Mouse (Mus musculus) embryonic fibroblast, embryonic 13.5 days (primary cell): ENCODE results near the gene Pgk1.

Source experiments
- CTCF ChIP-seq: IDR thresholded peaks from 2 replicates; pipeline ENCODE4 v1.5.1; 2011; ENCODE audit warnings: mild to moderate bottlenecking, control low read depth, low read length, moderate library complexity, borderline replicate concordance; ENCODE audit not compliant: insufficient read depth
- POLR2A ChIP-seq: IDR thresholded peaks from 2 replicates; pipeline ENCODE4 v1.6.1; 2011; ENCODE audit warnings: low read depth, mild to moderate bottlenecking, control low read depth, low read length, moderate library complexity

DNA sequence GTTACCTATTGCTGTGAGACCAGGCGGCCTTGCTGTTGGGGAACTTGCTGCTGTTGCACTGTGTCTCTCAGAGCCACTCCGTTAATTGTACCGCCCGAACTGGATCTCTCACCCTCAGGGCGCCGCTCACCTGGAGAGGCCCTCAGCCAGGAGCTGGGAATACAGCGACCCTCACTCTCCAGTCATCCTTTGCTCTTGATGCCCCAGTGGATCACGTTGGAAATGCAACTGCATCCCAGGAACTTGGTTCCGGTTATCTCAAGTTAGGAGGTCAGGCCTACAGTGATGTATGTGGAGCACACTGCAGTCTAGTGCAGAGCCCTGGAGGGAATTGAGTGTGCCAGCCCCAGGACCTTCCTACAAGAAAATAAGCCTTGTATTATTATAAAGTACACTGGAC is 10.6 kb upstream of the Pgk1 start:
- TF ChIP-seq CTCF (no peak), POLR2A (no peak)
